Mouse (Mus musculus): ENCODE measurements at regions not wholly inside any gene's neighbourhood (a gene's known extent, or its start where the extent isn't known, plus 50 kb on each side); places are given as distances from the start of the nearest gene placed in this dataset.

- peak; percentile 2 for DNase-seq
Measured at GRCm38 (mm10) chr2:66961808-66962519, 177.2 kb upstream of the Scn7a start.

- DNase-seq, result no peak
Measured at GRCm38 (mm10) chr2:66941188-66941587, 156.5 kb upstream of the Scn7a start.

GRCm38 (mm10) chr2:66898032-66898431 is 113.3 kb upstream of the Scn7a start:
- no peak for DNase-seq

GRCm38 (mm10) chr2:66867457-66868216 is 82.9 kb upstream of the Scn7a start:
- no peak for DNase-seq
